Mouse (Mus musculus) myocyte (in vitro differentiated cells): Measurements from ENCODE around the gene Rad51b.

Source experiments
- E2F4 ChIP-seq: IDR thresholded peaks from one replicate; pipeline ENCODE4 v1.6.1; 2011; ENCODE audit warnings: mild to moderate bottlenecking, control low read depth, moderate library complexity; ENCODE audit not compliant: insufficient read depth
- POLR2A ChIP-seq: IDR thresholded peaks from one replicate; pipeline ENCODE4 v1.6.1; 2011; ENCODE audit warnings: low read depth, mild to moderate bottlenecking, control low read depth, moderate library complexity; ENCODE audit not compliant: insufficient read length
- POLR2AphosphoS2 ChIP-seq: IDR thresholded peaks from one replicate; pipeline ENCODE4 v1.6.1; 2011; ENCODE audit warnings: low read depth, control low read depth; ENCODE audit not compliant: insufficient read length
- TCF12 ChIP-seq: IDR thresholded peaks from one replicate; pipeline ENCODE4 v1.6.1; 2011; ENCODE audit warnings: mild to moderate bottlenecking, control low read depth; ENCODE audit not compliant: poor library complexity, insufficient read depth, severe bottlenecking
- USF1 ChIP-seq: IDR thresholded peaks from one replicate; pipeline ENCODE4 v1.6.1; 2011; ENCODE audit warnings: low read depth, mild to moderate bottlenecking, control low read depth, moderate library complexity

DNA sequence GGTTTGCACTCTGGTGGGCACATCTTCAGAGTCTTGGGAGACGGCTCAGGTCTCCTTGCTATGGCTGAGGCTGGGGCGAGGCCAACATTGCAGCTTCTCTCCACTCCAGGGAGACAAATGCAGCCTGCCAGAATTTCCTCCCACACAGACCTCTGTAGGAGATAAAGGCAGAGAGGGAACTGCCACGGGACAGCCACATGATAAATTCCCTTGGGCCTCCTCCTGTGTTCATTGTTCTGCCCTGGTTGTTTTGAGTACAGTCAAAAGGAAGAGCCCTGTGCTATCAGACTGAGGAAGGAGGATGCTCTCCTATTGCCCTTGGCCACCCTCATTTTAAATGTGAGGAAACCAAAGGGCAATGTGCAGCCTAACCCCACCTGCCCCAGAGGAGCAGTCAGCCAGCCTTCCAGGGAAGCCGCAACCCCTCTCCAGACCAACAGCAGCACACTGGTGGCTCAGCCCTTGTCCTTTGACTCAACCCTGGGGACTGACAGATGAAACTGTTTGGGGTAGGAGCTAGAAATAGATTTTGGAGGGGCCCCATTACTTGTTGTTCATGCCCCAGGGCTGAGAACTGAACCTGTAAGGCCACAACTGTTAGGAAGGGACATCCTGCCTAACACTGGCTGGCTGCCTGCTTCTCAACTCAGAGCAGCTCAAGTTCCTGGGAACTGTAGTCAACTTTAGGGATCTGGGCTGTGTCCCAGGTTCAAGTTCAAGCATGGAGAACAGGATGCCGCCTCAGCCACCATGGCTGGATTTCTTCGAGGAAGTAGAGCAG is 541.3 kb downstream of the Rad51b start:
- TF ChIP-seq POLR2A (no peak), TCF12 (no peak), POLR2AphosphoS2 (no peak), USF1 (no peak), E2F4 (no peak)
